Mouse (Mus musculus) testis, adult 2 months (tissue): ENCODE data around the gene Nectin4.

Experiments
- CTCF ChIP-seq: fragments of 200-500 bp; IDR thresholded peaks from 2 replicates; pipeline ENCODE4 v1.5.1; 2012; ENCODE audit warnings: low read depth, mild to moderate bottlenecking, inconsistent platforms, low read length, moderate library complexity; ENCODE audit not compliant: control insufficient read depth, insufficient read depth, insufficient replicate concordance
- POLR2A ChIP-seq: fragments of 200-500 bp; IDR thresholded peaks from 2 replicates; pipeline ENCODE4 v1.6.1; 2012; ENCODE audit warnings: low read depth, mild to moderate bottlenecking, inconsistent platforms, low read length, moderate library complexity; ENCODE audit not compliant: control insufficient read depth

DNA sequence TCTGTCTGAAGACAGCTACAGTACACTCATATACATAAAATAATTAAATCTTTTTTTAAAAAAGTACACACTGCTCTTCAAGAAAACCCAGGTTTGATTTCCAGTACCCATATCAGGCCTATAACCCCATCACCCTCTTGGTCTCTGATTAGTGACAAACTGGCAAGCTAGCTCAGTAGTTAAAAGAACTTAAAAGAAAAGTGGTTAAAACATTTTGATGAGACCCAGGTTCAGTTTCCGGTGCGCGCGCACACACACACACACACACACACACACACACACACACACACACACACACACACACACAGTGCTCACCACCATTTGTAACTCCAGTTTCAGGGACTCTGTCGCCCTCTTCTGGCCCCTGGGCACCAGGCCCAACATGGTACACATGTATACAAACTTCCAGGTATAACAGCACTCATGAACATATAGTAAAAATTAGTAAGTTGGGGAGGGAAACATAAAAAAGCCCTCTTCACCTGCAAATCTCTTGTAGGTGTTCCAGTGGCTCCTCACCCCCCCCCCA lies 14.0 kb upstream of the Nectin4 start:
- TF ChIP-seq POLR2A (no peak), CTCF (0 out of 2 replicates have a peak, but pooled peaks have one; percentile 21)
